Mouse (Mus musculus) heart, embryonic 14.5 days (tissue): ENCODE data around the gene Gm42878. TPM values are rescaled to one million over a fixed set of nuclear protein-coding genes. Genes with fewer than 3 reads are reported as not detected.
A peak's percentile ranks its signal among the peaks of the same experiment; 100 is the strongest.

ENCODE experiments used
- ATAC-seq: fragments of 200-750 bp; cut with Nextera tagmentation; 2 replicates; pipeline ENCODE4 v1.8.0; 2017; ENCODE audit warnings: low read depth, moderate TSS enrichment; ENCODE audit not compliant: insufficient number of reproducible peaks, insufficient read depth, low FRiP score
- H3K27ac ChIP-seq, 2 experiments: fragments of 200-500 bp in 1 of 2; fragments of 300-500 bp in 1 of 2; sonication (generic) in 1 of 2; replicated peaks in 1 of 2; 2 replicates each; pipeline ENCODE4 v1.5.1; 2012 to 2014; ENCODE audit warnings: low read depth in 2 of 2, low read length in 2 of 2, control low read depth in 1 of 2, mild to moderate bottlenecking in 1 of 2, mixed read lengths in 1 of 2; ENCODE audit not compliant: control insufficient read depth in 1 of 2, insufficient read depth in 1 of 2
- H3K27me3 ChIP-seq: fragments of 300-500 bp; sonication (generic); 2 replicates; pipeline ENCODE4 v1.6.1; 2014; ENCODE audit warnings: mild to moderate bottlenecking, low read length, control low read depth; ENCODE audit not compliant: control insufficient read depth, insufficient read depth
- H3K36me3 ChIP-seq: fragments of 300-500 bp; sonication (generic); 2 replicates; pipeline ENCODE4 v1.6.1; 2014; ENCODE audit warnings: mild to moderate bottlenecking, control low read depth, low read length, mixed read lengths; ENCODE audit not compliant: control insufficient read depth, insufficient read depth
- H3K4me1 ChIP-seq, 2 experiments: fragments of 200-500 bp in 1 of 2; fragments of 300-500 bp in 1 of 2; sonication (generic) in 1 of 2; 2 replicates each; pipeline ENCODE4 v1.6.1; 2012 to 2014; ENCODE audit warnings: low read length in 2 of 2, control low read depth in 1 of 2, mixed read lengths in 1 of 2; ENCODE audit not compliant: control insufficient read depth in 2 of 2, insufficient read depth in 2 of 2
- H3K4me2 ChIP-seq: fragments of 300-500 bp; sonication (generic); 2 replicates; pipeline ENCODE4 v1.6.1; 2014; ENCODE audit warnings: mild to moderate bottlenecking, low read length
- H3K4me3 ChIP-seq, 2 experiments: fragments of 200-500 bp in 1 of 2; fragments of 300-500 bp in 1 of 2; sonication (generic) in 1 of 2; 2 replicates each; pipeline ENCODE4 v1.5.1; 2012 to 2014; ENCODE audit warnings: low read length in 2 of 2, mild to moderate bottlenecking in 2 of 2, control low read depth in 1 of 2, low read depth in 1 of 2, moderate library complexity in 1 of 2; ENCODE audit not compliant: control insufficient read depth in 1 of 2, insufficient read depth in 1 of 2
- H3K9ac ChIP-seq: fragments of 300-500 bp; sonication (generic); 2 replicates; pipeline ENCODE4 v1.6.1; 2014; ENCODE audit warnings: mild to moderate bottlenecking, low read length
- H3K9me3 ChIP-seq: fragments of 300-500 bp; sonication (generic); 2 replicates; pipeline ENCODE4 v1.6.1; 2016; ENCODE audit warnings: low read length, control low read depth; ENCODE audit not compliant: control insufficient read depth
- WGBS: fragments of 180-500 bp; shearing (Covaris S2); extraction: QIAGEN DNeasy Blood & Tissue Kit; methylation state at CpG from one replicate; pipeline ENCODE4 v1.1.7; 2014; 5-methylcytosine and 5-hydroxymethylcytosine counted together
- polyA plus RNA-seq: library from polyadenylated mRNA; unstranded; fragments of >200 nt; fragmentation: Nextera tagmentation; extraction: Ambion mirVana; gene quantifications from 2 replicates; pipeline ENCODE4 v1.2.1, GENCODE M21; 2014

Gm42878 gene
- polyA plus RNA-seq, 1 experiment from 2014 or later = 0.26 TPM

- H3K4me3 ChIP-seq = no peak overlapping the region
- H3K27ac ChIP-seq = 0 out of 4 replicates have a peak overlapping the region, but pooled peaks of 1 of the 2 experiments have one; percentile 39
- no peaks in the 10 kb centered on the region for H3K27me3 ChIP-seq
- peaks cover 60% of the 10 kb centered on the region for H3K36me3 ChIP-seq
- no peak for ATAC-seq
- 0 out of 4 replicates have a peak, but pooled peaks cover 3 to 8% of the 10 kb centered on the region in 2 experiments for H3K4me1 ChIP-seq
- H3K9ac ChIP-seq = no peak overlapping the region
- no peaks in the 10 kb centered on the region for H3K9me3 ChIP-seq
- WGBS = 62% methylated on average over 2 of the region's 2 CpGs
- no peak overlapping the region for H3K4me2 ChIP-seq
Observed at GRCm38 (mm10) chr5:121537588-121537987, 7.7 kb downstream of the Gm42878 start.

DNA sequence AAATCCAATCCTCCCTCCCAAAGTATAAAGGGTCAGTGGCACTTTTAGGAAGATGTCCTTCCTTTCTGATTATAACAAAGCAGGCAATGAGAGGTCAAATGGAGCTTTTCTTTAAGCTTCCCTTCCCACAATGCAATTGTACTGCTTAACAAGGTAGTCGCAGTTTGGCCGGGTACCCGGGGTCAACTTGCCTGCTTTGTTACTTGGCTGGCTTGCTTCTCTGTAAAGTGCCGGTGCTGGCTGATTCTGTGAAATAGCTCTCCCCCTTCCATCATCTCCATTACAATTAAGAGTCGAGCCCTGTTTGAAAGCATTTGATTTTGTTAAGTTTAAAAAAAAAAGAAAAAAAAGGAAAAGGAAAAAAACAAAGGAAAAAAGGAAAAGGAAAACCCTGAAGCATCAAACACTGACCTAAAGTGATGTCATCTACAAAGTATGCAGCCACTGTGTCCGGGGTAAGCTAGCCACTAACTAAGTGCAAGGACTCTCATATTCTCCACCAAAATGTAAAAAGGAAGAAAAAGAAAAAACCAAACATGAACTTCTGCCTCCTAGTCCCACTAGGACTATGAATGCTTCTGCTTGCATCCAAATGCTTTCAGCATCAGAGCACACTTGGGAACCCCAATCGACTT is 8.2 kb downstream of the Gm42878 start:
- Histone ChIP-seq H3K9ac (no peak overlapping the region), H3K4me1 (0 out of 4 replicates have a peak, but pooled peaks cover 3 to 5% of the 10 kb centered on the region in 2 experiments), H3K27me3 (no peaks in the 10 kb centered on the region), H3K9me3 (no peaks in the 10 kb centered on the region), H3K36me3 (peaks cover 66% of the 10 kb centered on the region), H3K4me3 (no peak overlapping the region), H3K4me2 (no peak overlapping the region), H3K27ac (0 out of 4 replicates have a peak overlapping the region, but pooled peaks of 1 of the 2 experiments have one; percentile 39)
- 60% methylated on average over 7 of the region's 7 CpGs for WGBS
- no peak for ATAC-seq

- H3K4me1 ChIP-seq = 0 out of 4 replicates have a peak, but pooled peaks cover 3 to 5% of the 10 kb centered on the region in 2 experiments
- H3K36me3 ChIP-seq = peaks cover 83% of the 10 kb centered on the region
- H3K27ac ChIP-seq = no peak overlapping the region
- no peak for ATAC-seq
- WGBS = 87% methylated on average over 3 of the region's 3 CpGs
- no peaks in the 10 kb centered on the region for H3K27me3 ChIP-seq
- H3K4me3 ChIP-seq = no peak overlapping the region
- no peak overlapping the region for H3K9ac ChIP-seq
- H3K9me3 ChIP-seq = no peaks in the 10 kb centered on the region
- no peak overlapping the region for H3K4me2 ChIP-seq
Observed at GRCm38 (mm10) chr5:121535116-121535515, 10.2 kb downstream of the Gm42878 start.

GRCm38 (mm10) chr5:121534521-121534920 is 10.8 kb downstream of the Gm42878 start:
- Histone ChIP-seq H3K27ac (no peak overlapping the region), H3K27me3 (no peaks in the 10 kb centered on the region), H3K4me2 (no peak overlapping the region), H3K4me3 (no peak overlapping the region), H3K9me3 (no peaks in the 10 kb centered on the region), H3K4me1 (0 out of 4 replicates have a peak, but pooled peaks cover 3 to 5% of the 10 kb centered on the region in 2 experiments), H3K9ac (no peak overlapping the region), H3K36me3 (peaks cover 85% of the 10 kb centered on the region)
- WGBS = 91% methylated on average over 5 of the region's 5 CpGs
- no peak for ATAC-seq

DNA sequence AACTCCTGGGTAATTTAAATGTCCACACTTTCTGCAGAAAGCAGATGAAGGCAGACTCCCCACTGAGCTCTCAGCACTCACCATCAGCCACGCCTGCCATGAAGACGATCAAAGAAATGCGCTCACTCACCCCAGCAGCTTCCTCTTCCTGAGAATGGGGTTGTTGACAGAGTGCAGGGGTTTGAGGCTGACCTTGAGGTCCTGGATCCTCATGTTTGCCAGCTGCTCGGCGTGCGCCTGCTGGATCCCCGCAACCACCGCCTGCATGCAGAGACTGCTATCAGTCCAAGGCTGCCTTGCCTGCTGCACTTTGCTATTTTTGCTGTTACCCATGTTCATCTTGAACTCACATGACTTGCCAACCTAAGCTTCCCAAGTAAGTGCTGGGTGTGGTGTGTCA is 18.3 kb downstream of the Gm42878 start:
- no peaks in the 10 kb centered on the region for H3K9me3 ChIP-seq
- no peak overlapping the region for H3K4me3 ChIP-seq
- no peak for ATAC-seq
- no peaks in the 10 kb centered on the region; a peak in 1 of 4 replicates for H3K4me1 ChIP-seq
- no peak overlapping the region for H3K27ac ChIP-seq
- peaks cover 87% of the 10 kb centered on the region for H3K36me3 ChIP-seq
- WGBS = 60% methylated on average over 8 of the region's 8 CpGs
- no peak overlapping the region for H3K4me2 ChIP-seq
- H3K27me3 ChIP-seq = no peaks in the 10 kb centered on the region
- H3K9ac ChIP-seq = no peak overlapping the region

DNA sequence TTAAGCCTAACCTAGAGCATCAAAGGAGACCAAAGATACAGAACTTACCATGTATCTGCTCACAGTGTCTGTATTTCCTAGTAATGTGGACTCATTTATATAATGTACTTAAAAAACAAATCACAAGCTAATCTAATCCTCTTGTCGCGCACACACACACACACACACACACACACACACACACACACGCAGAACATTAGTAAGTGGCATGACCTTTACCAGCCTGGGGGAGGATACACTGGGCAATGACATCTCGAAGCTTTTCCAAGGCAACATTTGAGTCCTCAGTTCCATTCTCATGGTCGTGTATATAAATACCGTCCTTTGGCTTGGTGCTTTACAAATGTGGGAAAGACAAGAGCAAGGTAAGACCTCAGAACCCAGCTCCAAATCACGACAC is 18.8 kb downstream of the Gm42878 start:
- no peaks in the 10 kb centered on the region for H3K27me3 ChIP-seq
- no peak overlapping the region for H3K4me3 ChIP-seq
- 80% methylated on average over 7 of the region's 7 CpGs for WGBS
- H3K27ac ChIP-seq = no peak overlapping the region
- ATAC-seq = no peak
- no peak overlapping the region for H3K4me2 ChIP-seq
- no peaks in the 10 kb centered on the region for H3K9me3 ChIP-seq
- H3K4me1 ChIP-seq = no peaks in the 10 kb centered on the region; a peak in 1 of 4 replicates
- no peak overlapping the region for H3K9ac ChIP-seq
- peaks cover 87% of the 10 kb centered on the region for H3K36me3 ChIP-seq

- H3K9ac ChIP-seq = no peak overlapping the region
- no peaks in the 10 kb centered on the region for H3K27me3 ChIP-seq
- H3K36me3 ChIP-seq = peaks cover 87% of the 10 kb centered on the region
- no peak overlapping the region for H3K4me2 ChIP-seq
- WGBS = 72% methylated on average over 14 of the region's 14 CpGs
- H3K9me3 ChIP-seq = no peaks in the 10 kb centered on the region
- no peak for ATAC-seq
- no peak overlapping the region for H3K27ac ChIP-seq
- H3K4me3 ChIP-seq = no peak overlapping the region
- H3K4me1 ChIP-seq = no peaks in the 10 kb centered on the region; a peak in 1 of 4 replicates
Observed at GRCm38 (mm10) chr5:121525774-121526450, 19.4 kb downstream of the Gm42878 start.
